Mouse (Mus musculus): ENCODE results near the gene Ccdc9. TPM values are rescaled to one million over a fixed set of nuclear protein-coding genes. Genes with fewer than 3 reads are reported as not detected.
A peak's percentile ranks its signal among the peaks of the same experiment; 100 is the strongest.

Ccdc9 gene
- polyA plus RNA-seq (2014; fragmentation: Nextera tagmentation; extraction: Ambion mirVana): 14.8 and 15.8 TPM in 2 replicates

GRCm38 (mm10) chr7:16286026-16286961, at the start of gene Ccdc9:
TSS of gene Ccdc9 (minus strand) at chr7:16286795.
- 0 out of 2 replicates have a peak, but pooled peaks cover 5% of the 10 kb centered on the region for H3K4me1 ChIP-seq (ENCODE audit: control insufficient read depth, insufficient read depth, low read length)
- no peaks in the 10 kb centered on the region for H3K9me3 ChIP-seq (ENCODE audit: control insufficient read depth, low read length)
- peaks cover 12% of the 10 kb centered on the region; the same call in 1 of the 2 replicates for H3K36me3 ChIP-seq (ENCODE audit: control insufficient read depth, insufficient read depth, low read length)
- peak within 1 kb of the TSS; percentile 53 for H3K4me3 ChIP-seq (ENCODE audit: low read depth, low read length)
- peak within 1 kb of the TSS; percentile 51 for H3K9ac ChIP-seq (replicated peaks; ENCODE audit: low read depth, low read length)
- ATAC-seq (ENCODE audit: low read depth): peak; percentile 94
- no peaks in the 10 kb centered on the region for H3K27me3 ChIP-seq (ENCODE audit: control insufficient read depth, insufficient read depth, low read length)
- under 1% methylated on average over 57 of the region's 70 CpGs for WGBS
- peak within 1 kb of the TSS; percentile 41 for H3K4me2 ChIP-seq (ENCODE audit: low read depth, low read length)
- peak within 1 kb of the TSS; percentile 91 for H3K27ac ChIP-seq (ENCODE audit: low read depth, low read length)

GRCm38 (mm10) chr7:16329146-16329545, 42.6 kb upstream of the Ccdc9 start:
- no peak for ATAC-seq (ENCODE audit: low read depth)
- H3K4me1 ChIP-seq (ENCODE audit: control insufficient read depth, insufficient read depth, low read length): no peaks in the 10 kb centered on the region
- 80% methylated on average over 3 of the region's 3 CpGs for WGBS
- peaks cover 33% of the 10 kb centered on the region for H3K36me3 ChIP-seq (ENCODE audit: control insufficient read depth, insufficient read depth, low read length)
- H3K4me3 ChIP-seq (ENCODE audit: low read depth, low read length): no peak overlapping the region
- H3K4me2 ChIP-seq (ENCODE audit: low read depth, low read length): no peak overlapping the region
- no peaks in the 10 kb centered on the region for H3K9me3 ChIP-seq (ENCODE audit: control insufficient read depth, low read length)
- H3K9ac ChIP-seq (replicated peaks; ENCODE audit: low read depth, low read length): no peak overlapping the region
- H3K27me3 ChIP-seq (ENCODE audit: control insufficient read depth, insufficient read depth, low read length): no peaks in the 10 kb centered on the region
- H3K27ac ChIP-seq (ENCODE audit: low read depth, low read length): no peak overlapping the region

- Histone ChIP-seq H3K4me2 (ENCODE audit: low read depth, low read length) (no peak overlapping the region), H3K27me3 (ENCODE audit: control insufficient read depth, insufficient read depth, low read length) (no peaks in the 10 kb centered on the region), H3K27ac (ENCODE audit: low read depth, low read length) (no peak overlapping the region), H3K9ac (replicated peaks; ENCODE audit: low read depth, low read length) (no peak overlapping the region), H3K9me3 (ENCODE audit: control insufficient read depth, low read length) (no peaks in the 10 kb centered on the region), H3K36me3 (ENCODE audit: control insufficient read depth, insufficient read depth, low read length) (peaks cover 33% of the 10 kb centered on the region), H3K4me3 (ENCODE audit: low read depth, low read length) (no peak overlapping the region), H3K4me1 (ENCODE audit: control insufficient read depth, insufficient read depth, low read length) (no peaks in the 10 kb centered on the region)
- 100% methylated on average over 2 of the region's 2 CpGs for WGBS
- ATAC-seq (ENCODE audit: low read depth): peak; percentile 7; the same call in 1 of the 2 replicates
Observed at GRCm38 (mm10) chr7:16326607-16326971, 40.0 kb upstream of the Ccdc9 start.

GRCm38 (mm10) chr7:16325920-16326606, 39.5 kb upstream of the Ccdc9 start:
- peak; percentile 62 for ATAC-seq (ENCODE audit: low read depth)
- WGBS: 35% methylated on average over 8 of the region's 8 CpGs

GRCm38 (mm10) chr7:16324661-16325060, 38.1 kb upstream of the Ccdc9 start:
- H3K27ac ChIP-seq (ENCODE audit: low read depth, low read length): no peak overlapping the region
- no peak overlapping the region for H3K4me2 ChIP-seq (ENCODE audit: low read depth, low read length)
- H3K4me1 ChIP-seq (ENCODE audit: control insufficient read depth, insufficient read depth, low read length): no peaks in the 10 kb centered on the region
- H3K9me3 ChIP-seq (ENCODE audit: control insufficient read depth, low read length): no peaks in the 10 kb centered on the region
- no peak overlapping the region for H3K4me3 ChIP-seq (ENCODE audit: low read depth, low read length)
- H3K9ac ChIP-seq (replicated peaks; ENCODE audit: low read depth, low read length): no peak overlapping the region
- 92% methylated on average over 7 of the region's 7 CpGs for WGBS
- no peak for ATAC-seq (ENCODE audit: low read depth)
- H3K27me3 ChIP-seq (ENCODE audit: control insufficient read depth, insufficient read depth, low read length): no peaks in the 10 kb centered on the region
- peaks cover 25% of the 10 kb centered on the region for H3K36me3 ChIP-seq (ENCODE audit: control insufficient read depth, insufficient read depth, low read length)

More at GRCm38 (mm10) chr7:16325920-16326606, 39.5 kb upstream of the Ccdc9 start:
- no peaks in the 10 kb centered on the region for H3K27me3 ChIP-seq (ENCODE audit: control insufficient read depth, insufficient read depth, low read length)
- H3K4me3 ChIP-seq (ENCODE audit: low read depth, low read length): no peak overlapping the region
- no peak overlapping the region for H3K4me2 ChIP-seq (ENCODE audit: low read depth, low read length)
- H3K4me1 ChIP-seq (ENCODE audit: control insufficient read depth, insufficient read depth, low read length): no peaks in the 10 kb centered on the region
- H3K9ac ChIP-seq (replicated peaks; ENCODE audit: low read depth, low read length): no peak overlapping the region
- peaks cover 33% of the 10 kb centered on the region for H3K36me3 ChIP-seq (ENCODE audit: control insufficient read depth, insufficient read depth, low read length)
- H3K27ac ChIP-seq (ENCODE audit: low read depth, low read length): no peak overlapping the region
- H3K9me3 ChIP-seq (ENCODE audit: control insufficient read depth, low read length): no peaks in the 10 kb centered on the region

- no peaks in the 10 kb centered on the region for H3K9me3 ChIP-seq (ENCODE audit: control insufficient read depth, low read length)
- 94% methylated on average over 6 of the region's 6 CpGs for WGBS
- no peaks in the 10 kb centered on the region for H3K36me3 ChIP-seq (ENCODE audit: control insufficient read depth, insufficient read depth, low read length)
- no peak for ATAC-seq (ENCODE audit: low read depth)
- H3K27me3 ChIP-seq (ENCODE audit: control insufficient read depth, insufficient read depth, low read length): no peaks in the 10 kb centered on the region
- H3K9ac ChIP-seq (replicated peaks; ENCODE audit: low read depth, low read length): no peak overlapping the region
- no peak overlapping the region for H3K4me2 ChIP-seq (ENCODE audit: low read depth, low read length)
- no peak overlapping the region for H3K4me3 ChIP-seq (ENCODE audit: low read depth, low read length)
- H3K4me1 ChIP-seq (ENCODE audit: control insufficient read depth, insufficient read depth, low read length): no peaks in the 10 kb centered on the region
- no peak overlapping the region for H3K27ac ChIP-seq (ENCODE audit: low read depth, low read length)
Observed at GRCm38 (mm10) chr7:16320479-16320878, 33.9 kb upstream of the Ccdc9 start.

GRCm38 (mm10) chr7:16319216-16319615, 32.6 kb upstream of the Ccdc9 start:
- Histone ChIP-seq H3K36me3 (ENCODE audit: control insufficient read depth, insufficient read depth, low read length) (no peaks in the 10 kb centered on the region), H3K9me3 (ENCODE audit: control insufficient read depth, low read length) (no peaks in the 10 kb centered on the region), H3K9ac (replicated peaks; ENCODE audit: low read depth, low read length) (no peak overlapping the region), H3K27ac (ENCODE audit: low read depth, low read length) (no peak overlapping the region), H3K27me3 (ENCODE audit: control insufficient read depth, insufficient read depth, low read length) (no peaks in the 10 kb centered on the region), H3K4me3 (ENCODE audit: low read depth, low read length) (no peak overlapping the region), H3K4me1 (ENCODE audit: control insufficient read depth, insufficient read depth, low read length) (no peaks in the 10 kb centered on the region; the same call in 1 of the 2 replicates), H3K4me2 (ENCODE audit: low read depth, low read length) (no peak overlapping the region)
- ATAC-seq (ENCODE audit: low read depth): no peak
- whole genome bisulfite sequencing: 92% methylated on average over 4 of the region's 4 CpGs

- Histone ChIP-seq H3K9ac (replicated peaks; ENCODE audit: low read depth, low read length) (no peak overlapping the region), H3K4me1 (ENCODE audit: control insufficient read depth, insufficient read depth, low read length) (peaks cover 9% of the 10 kb centered on the region; the same call in 1 of the 2 replicates), H3K27ac (ENCODE audit: low read depth, low read length) (no peak overlapping the region), H3K27me3 (ENCODE audit: control insufficient read depth, insufficient read depth, low read length) (no peaks in the 10 kb centered on the region), H3K4me2 (ENCODE audit: low read depth, low read length) (no peak overlapping the region), H3K9me3 (ENCODE audit: control insufficient read depth, low read length) (no peaks in the 10 kb centered on the region), H3K4me3 (ENCODE audit: low read depth, low read length) (no peak overlapping the region), H3K36me3 (ENCODE audit: control insufficient read depth, insufficient read depth, low read length) (no peaks in the 10 kb centered on the region)
- no peak for ATAC-seq (ENCODE audit: low read depth)
- 85% methylated on average over 13 of the region's 14 CpGs for WGBS
Observed at GRCm38 (mm10) chr7:16317094-16317493, 30.5 kb upstream of the Ccdc9 start.
